Mouse (Mus musculus) NIH3T3 (cell line): Measurements from ENCODE around the gene Med31.
"Not testable (repeated sequence)": the region's sequence is repeated elsewhere in the genome, so short reads cannot be mapped to it uniquely, and the experiment has no call there.

ENCODE experiments used
- DNase-seq: peaks from one replicate; pipeline ENCODE4 v3.0.0-alpha.2; 2012; ENCODE audit warnings: low read depth

The Med31 gene

GRCm38 (mm10) chr11:72203440-72203839 is 12.0 kb downstream of the Med31 start:
- no peak for DNase-seq

GRCm38 (mm10) chr11:72196506-72196905 is 18.9 kb downstream of the Med31 start:
- DNase-seq = peak; percentile 5

- DNase-seq = no peak
Observed at GRCm38 (mm10) chr11:72194259-72194658, 21.1 kb downstream of the Med31 start.

- no peak for DNase-seq
Observed at GRCm38 (mm10) chr11:72190857-72191256, 24.5 kb downstream of the Med31 start.

GRCm38 (mm10) chr11:72184252-72184651 is 31.1 kb downstream of the Med31 start:
- DNase-seq = no peak

GRCm38 (mm10) chr11:72181136-72181535 is 34.3 kb downstream of the Med31 start:
- no peak for DNase-seq

- DNase-seq = no peak
Observed at GRCm38 (mm10) chr11:72180556-72180955, 34.8 kb downstream of the Med31 start.

GRCm38 (mm10) chr11:72176553-72176952 is 38.8 kb downstream of the Med31 start:
- no peak for DNase-seq

GRCm38 (mm10) chr11:72175966-72176365 is 39.4 kb downstream of the Med31 start:
- DNase-seq = no peak

GRCm38 (mm10) chr11:72174721-72175120 is 40.7 kb downstream of the Med31 start:
- DNase-seq = no peak

- no peak for DNase-seq
Observed at GRCm38 (mm10) chr11:72173506-72173905, 41.9 kb downstream of the Med31 start.

GRCm38 (mm10) chr11:72171906-72172305 is 43.5 kb downstream of the Med31 start:
- DNase-seq = not testable (repeated sequence)

GRCm38 (mm10) chr11:72169871-72170270 is 45.5 kb downstream of the Med31 start:
- DNase-seq = no peak

GRCm38 (mm10) chr11:72163198-72163597 is 52.2 kb downstream of the Med31 start:
- DNase-seq = no peak
